Mouse (Mus musculus) bone marrow macrophage, adult 2 months (primary cell): ENCODE measurements at regions not wholly inside any gene's neighbourhood (a gene's known extent, or its start where the extent isn't known, plus 50 kb on each side); places are given as distances from the start of the nearest gene placed in this dataset.

ENCODE experiments used
- H3K27ac ChIP-seq: 2 replicates; pipeline ENCODE4 v1.5.1; 2012; ENCODE audit warnings: low read depth, low read length; ENCODE audit not compliant: insufficient read depth
- H3K4me1 ChIP-seq: 2 replicates; pipeline ENCODE4 v1.6.1; 2012; ENCODE audit warnings: low read length; ENCODE audit not compliant: control insufficient read depth, insufficient read depth
- H3K4me3 ChIP-seq: 2 replicates; pipeline ENCODE4 v1.5.1; 2012; ENCODE audit warnings: mild to moderate bottlenecking, low read length, moderate library complexity; ENCODE audit not compliant: insufficient read depth
- CTCF ChIP-seq: IDR thresholded peaks from 2 replicates; pipeline ENCODE4 v1.5.1; 2012; ENCODE audit warnings: low read depth, mild to moderate bottlenecking, low read length, moderate library complexity
- POLR2A ChIP-seq: IDR thresholded peaks from 2 replicates; pipeline ENCODE4 v1.6.1; 2012; ENCODE audit warnings: mild to moderate bottlenecking, low read depth, low read length, borderline replicate concordance

DNA sequence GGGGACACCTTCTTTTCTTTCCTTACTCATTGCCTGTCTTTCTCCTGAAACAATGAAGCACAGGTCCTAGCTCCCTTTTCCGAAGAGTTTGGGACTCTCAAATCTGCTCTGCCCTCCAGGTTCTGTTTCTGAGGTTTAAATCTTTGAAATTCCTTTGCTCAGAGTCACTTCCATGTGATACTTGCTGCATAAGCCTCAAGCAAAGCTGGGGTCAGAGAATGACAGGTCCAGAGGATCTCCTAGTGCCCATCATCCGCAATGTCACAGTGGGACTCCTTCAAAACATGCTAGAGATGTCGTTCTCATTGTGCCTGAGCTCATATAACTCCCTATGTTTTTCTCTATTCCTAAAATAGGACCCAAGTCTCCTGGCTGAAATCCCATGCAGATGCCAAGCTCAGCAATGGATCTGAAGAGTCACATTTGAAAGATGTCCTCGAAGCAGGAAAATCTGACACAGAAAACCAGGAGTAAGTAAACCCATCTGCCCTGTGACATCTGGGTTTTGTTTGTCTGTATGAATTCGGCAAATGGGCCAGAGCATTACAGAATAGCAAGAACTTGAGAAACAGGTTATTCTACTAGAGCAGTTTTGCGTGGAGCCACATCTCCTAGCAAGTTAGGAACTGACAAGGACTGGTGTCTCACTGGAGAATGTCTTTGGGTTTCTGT, 634.6 kb downstream of the Epha4 start:
- Histone ChIP-seq H3K4me1 (no peaks in the 10 kb centered on the region), H3K27ac (no peak overlapping the region), H3K4me3 (no peak overlapping the region)
- no peak for TF ChIP-seq CTCF
- no peak for TF ChIP-seq POLR2A

DNA sequence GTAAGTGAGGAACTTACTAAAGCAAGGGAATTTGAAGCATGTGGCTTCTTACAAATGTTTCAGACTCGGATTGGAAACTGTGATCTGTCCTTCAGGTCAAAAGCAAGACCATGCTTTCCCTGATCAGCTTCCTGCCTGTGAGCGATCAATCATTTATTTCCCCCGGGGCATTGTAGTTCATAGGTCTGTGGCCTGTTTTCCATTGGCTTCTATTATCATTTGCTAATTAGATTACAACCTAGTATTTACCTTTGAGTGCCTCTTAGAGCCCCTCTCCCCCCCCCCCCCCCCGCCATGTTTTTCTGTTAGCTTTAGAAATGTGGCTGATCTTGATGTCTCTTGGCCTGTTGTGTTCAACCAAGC, 634.1 kb downstream of the Epha4 start:
- no peaks in the 10 kb centered on the region for H3K4me1 ChIP-seq
- TF ChIP-seq CTCF (no peak), POLR2A (no peak)
- no peak overlapping the region for H3K4me3 ChIP-seq
- no peak overlapping the region for H3K27ac ChIP-seq

DNA sequence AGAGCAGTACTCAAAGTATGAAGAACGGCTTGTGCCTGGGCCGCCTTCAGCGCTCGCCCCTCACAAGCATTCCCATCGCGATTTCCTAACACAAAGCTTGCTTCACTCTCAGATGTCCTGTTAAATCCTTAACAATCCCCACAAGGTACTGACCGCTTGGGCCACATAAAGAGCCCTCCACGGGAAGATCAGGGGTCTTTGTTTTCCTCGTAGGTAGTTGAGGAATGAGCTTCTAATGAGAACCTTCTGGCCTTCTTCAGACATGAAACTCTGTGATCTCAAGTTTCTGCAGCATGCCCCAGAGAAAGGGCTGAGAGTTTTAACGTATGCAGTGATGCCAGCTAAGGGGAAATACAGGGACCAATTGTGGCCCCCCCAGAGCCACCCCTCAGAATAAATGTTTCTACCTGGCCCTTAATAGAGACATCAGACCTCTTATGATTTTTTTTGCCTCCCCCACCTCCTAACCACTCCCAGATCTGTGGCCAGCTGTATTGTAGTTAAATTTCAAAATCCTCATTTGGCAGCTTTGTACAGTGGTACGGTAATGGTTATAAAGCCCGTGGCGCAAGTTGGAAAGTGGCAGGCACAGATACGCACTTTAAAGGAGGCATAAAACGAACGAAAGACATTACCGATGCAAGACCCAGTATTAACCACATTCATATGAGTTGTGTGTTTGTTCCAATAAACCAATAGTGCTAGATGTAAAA, 618.6 kb downstream of the Epha4 start:
- H3K27ac ChIP-seq: no peak overlapping the region
- TF ChIP-seq CTCF (no peak), POLR2A (no peak)
- no peak overlapping the region for H3K4me3 ChIP-seq
- H3K4me1 ChIP-seq: no peaks in the 10 kb centered on the region

DNA sequence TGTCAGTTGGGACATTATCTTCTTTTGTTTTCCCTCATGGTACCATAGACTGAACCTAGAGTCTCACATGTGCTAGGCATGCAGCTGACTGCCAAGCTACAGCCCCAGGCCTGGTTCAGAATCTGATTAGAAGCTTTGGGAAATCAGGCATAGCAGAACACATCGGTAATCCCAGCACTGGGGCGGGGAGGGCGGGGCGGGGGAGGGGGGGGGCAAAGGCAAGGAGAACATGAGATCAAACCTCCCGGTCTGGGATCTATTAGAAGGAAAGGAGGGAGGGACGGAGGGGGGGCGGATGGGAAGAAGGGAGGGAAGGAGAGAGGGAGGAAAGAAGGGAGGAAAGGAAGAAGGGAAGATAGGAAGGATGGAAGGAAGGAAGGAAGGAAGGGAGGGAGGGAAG, 617.5 kb downstream of the Epha4 start:
- TF ChIP-seq CTCF: no peak
- TF ChIP-seq POLR2A: no peak
- H3K4me3 ChIP-seq: no peak overlapping the region
- H3K4me1 ChIP-seq: no peaks in the 10 kb centered on the region
- no peak overlapping the region for H3K27ac ChIP-seq

DNA sequence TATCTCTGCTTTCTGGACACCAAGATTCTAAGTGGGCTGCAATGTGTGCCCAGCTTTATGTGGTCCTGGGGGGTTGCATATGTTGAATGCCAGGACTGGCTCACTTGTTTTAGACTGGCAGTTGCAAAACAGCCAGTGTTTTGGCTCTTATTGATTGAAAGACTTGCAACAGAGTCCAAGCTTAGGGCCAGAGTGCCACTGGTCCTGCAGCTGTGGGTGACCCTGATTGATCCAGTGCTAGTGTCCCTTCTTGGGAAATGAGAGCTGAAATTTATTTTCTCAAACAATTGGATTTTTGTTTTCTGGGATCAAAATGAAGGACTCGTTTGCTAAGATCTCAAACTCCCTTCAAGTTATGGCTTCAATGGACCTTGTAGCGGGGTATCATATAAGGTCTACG, 603.4 kb downstream of the Epha4 start:
- Histone ChIP-seq H3K4me3 (no peak overlapping the region), H3K4me1 (no peaks in the 10 kb centered on the region), H3K27ac (no peak overlapping the region)
- no peak for TF ChIP-seq CTCF
- no peak for TF ChIP-seq POLR2A

DNA sequence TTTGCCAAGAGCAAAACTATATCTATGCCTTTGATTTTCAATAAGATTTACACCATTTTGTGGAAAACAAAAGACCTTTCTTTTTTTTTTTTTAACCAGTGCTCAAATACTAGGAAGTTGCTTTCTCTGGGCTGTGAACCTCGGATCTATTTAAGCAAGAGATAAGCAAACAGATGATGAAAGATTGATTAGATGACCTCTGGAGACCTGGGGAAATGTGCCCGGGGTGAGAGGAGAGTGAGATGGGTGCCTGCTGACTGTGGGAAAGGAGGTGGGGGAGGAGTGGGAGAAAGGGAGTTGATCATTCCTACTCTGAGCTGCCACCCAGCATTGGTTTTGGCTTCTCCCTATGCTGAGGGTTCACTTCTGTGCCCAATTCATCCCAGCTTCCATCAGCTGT, 595.3 kb downstream of the Epha4 start:
- Histone ChIP-seq H3K27ac (no peak overlapping the region), H3K4me1 (no peaks in the 10 kb centered on the region), H3K4me3 (no peak overlapping the region)
- TF ChIP-seq POLR2A (no peak), CTCF (no peak)

DNA sequence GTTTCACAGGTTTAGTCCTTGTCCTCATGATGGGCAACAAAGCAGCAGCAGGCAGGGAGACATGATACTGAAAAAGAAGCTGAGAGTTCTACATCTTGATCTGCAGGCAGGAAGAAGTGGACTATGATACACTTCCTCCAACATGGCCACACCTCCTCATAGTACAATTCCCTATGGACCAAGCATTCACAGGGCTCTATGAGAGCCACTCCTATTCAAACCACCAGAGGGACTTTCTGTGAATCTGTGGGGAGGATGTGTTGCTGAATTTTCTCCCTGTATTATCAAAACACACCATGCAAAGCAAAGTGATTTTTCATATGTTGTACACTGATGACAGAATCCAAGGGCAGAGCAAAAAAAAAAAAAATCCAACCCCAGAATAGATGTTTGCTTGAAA, 594.3 kb downstream of the Epha4 start:
- TF ChIP-seq CTCF (no peak), POLR2A (no peak)
- no peak overlapping the region for H3K4me3 ChIP-seq
- no peak overlapping the region for H3K27ac ChIP-seq

DNA sequence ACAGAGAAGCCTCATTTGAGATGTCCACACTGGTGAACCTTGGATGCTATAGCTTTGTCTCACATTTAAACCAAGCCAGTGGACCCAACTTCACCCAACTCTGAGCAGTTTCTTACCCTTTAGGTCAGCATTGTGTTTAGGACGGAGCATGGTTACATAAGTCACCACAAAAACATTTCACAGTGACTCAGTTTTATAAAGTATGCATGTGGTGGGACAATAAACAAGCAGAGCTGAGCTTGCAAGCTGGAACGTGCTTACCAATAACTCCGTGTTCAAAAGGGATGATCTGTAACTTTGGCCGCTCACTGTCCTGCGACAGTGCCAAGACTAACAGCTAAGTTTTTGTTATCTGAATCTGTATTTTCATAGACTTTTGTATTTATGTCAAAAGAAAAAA, 587.8 kb downstream of the Epha4 start:
- TF ChIP-seq CTCF (no peak), POLR2A (no peak)
- H3K27ac ChIP-seq: no peak overlapping the region

More for the DNA sequence above, 594.3 kb downstream of the Epha4 start:
- no peaks in the 10 kb centered on the region for H3K4me1 ChIP-seq

DNA sequence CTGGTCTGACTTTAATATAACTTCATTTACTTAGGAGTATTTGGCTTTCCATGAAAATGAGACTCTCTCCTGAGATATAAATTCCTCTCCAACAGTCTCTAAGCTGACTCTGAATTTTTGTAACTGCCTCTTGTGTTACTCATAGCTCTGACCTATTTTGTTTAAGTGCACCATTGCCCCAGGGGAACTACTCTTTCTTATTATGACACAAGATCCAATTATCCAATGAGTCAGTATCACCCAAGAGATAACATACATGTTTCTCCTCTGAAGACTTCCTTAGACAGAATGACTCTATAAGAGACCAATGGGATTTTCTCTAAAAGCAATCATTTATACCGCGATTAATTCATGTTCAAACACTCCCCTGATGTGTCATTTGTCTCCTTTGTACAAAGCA, 586.9 kb downstream of the Epha4 start:
- H3K4me1 ChIP-seq: no peaks in the 10 kb centered on the region
- H3K4me3 ChIP-seq: no peak overlapping the region
- TF ChIP-seq POLR2A (no peak), CTCF (no peak)
- H3K27ac ChIP-seq: no peak overlapping the region

More for the DNA sequence above, 587.8 kb downstream of the Epha4 start:
- H3K4me3 ChIP-seq: no peak overlapping the region
- H3K4me1 ChIP-seq: no peaks in the 10 kb centered on the region

DNA sequence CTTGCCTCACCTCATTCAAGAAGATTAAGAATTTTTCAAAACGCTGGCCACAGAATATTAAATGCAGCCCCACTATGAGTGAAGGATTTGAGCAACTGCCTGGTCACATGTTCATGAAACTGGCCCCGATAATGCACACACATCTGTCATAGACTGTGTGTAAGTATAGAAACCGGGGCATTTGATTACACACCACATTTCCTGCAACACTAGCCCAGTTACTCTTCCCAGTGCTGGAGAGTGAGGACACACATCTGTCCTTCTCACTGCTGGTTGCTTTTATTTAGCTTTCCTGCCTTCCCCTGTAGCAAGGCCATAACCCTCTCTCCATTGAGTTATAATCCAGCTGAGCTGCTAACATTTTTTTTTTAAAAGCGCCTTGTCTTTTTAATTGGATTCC, 581.4 kb downstream of the Epha4 start:
- Histone ChIP-seq H3K4me3 (no peak overlapping the region), H3K27ac (no peak overlapping the region)
- TF ChIP-seq CTCF (no peak), POLR2A (no peak)

DNA sequence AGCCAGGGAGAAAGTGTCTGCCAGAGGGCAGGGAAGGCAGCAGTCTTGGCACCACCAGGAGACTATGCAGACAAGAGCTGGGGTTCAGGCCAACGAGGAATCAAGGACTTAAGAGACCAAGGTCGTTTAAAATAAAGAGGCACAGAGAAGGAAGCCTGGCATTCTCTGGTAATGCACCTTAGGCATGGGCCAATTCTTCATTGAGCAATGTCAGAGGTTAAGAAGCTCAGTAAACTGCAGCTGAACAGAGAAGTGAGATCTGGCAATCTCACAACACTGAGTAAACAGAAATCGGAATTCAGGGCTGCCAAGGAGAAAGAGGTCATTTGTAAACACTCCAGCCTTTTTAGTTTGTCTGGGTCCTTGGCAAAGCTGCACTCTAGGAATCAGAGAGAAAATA, 572.2 kb downstream of the Epha4 start:
- TF ChIP-seq CTCF (no peak), POLR2A (no peak)
- H3K27ac ChIP-seq: no peak overlapping the region
- no peak overlapping the region for H3K4me3 ChIP-seq
- no peaks in the 10 kb centered on the region for H3K4me1 ChIP-seq

More for the DNA sequence above, 581.4 kb downstream of the Epha4 start:
- H3K4me1 ChIP-seq: no peaks in the 10 kb centered on the region

DNA sequence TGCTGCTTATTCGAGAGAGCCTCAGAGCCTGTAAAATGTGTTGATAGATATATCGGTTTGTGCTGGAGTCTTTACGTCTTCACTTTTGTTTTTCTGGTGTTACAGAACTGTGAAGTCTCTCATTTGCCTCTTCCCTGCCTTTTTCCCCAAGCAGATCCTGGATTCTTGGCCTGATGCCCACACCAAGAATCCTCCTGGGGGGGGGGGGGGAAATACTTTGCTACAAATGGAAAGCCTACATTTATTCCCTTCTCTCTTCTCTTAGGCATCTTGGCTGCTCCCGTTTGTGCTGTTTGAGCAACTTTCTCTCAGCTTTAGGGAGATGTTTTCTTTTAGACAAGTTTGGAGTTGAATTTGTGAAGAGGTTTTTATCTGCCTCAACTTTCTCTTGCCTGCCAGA, 570.8 kb downstream of the Epha4 start:
- Histone ChIP-seq H3K4me3 (no peak overlapping the region), H3K27ac (no peak overlapping the region), H3K4me1 (no peaks in the 10 kb centered on the region)
- TF ChIP-seq POLR2A: no peak
- no peak for TF ChIP-seq CTCF
